Mouse (Mus musculus): Measurements from ENCODE around the gene Nynrin.

DNA sequence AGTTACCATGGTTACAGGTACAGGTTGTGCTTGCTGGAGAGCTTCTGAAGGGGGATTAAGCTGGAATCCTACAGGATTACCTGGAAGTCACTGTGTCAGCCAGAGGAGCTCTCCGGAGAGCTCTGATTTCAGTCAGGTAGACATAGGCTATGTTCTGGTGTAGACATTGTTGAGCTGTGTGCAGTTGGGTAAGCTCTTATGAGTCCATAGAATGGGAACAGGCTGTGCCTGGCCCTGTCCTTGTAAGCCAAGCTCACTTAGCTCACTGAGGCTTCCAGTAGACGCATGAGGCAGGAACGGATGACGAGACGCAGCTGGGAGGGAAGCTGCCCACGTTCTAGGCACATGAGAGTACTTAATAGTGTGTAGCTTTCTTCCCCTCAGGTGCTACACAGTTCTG lies 8.4 kb downstream of the Nynrin start:
- TF ChIP-seq POLR2A (IDR thresholded peaks at IDR 0.05; ENCODE audit: low read depth, low read length) (no peak), CTCF (IDR thresholded peaks at IDR 0.05; ENCODE audit: extremely low read depth, insufficient read depth, insufficient read length, insufficient replicate concordance) (no peak)

Measured in spleen, adult 2 months (tissue).